Mouse (Mus musculus) hindbrain, embryonic 16.5 days (tissue): ENCODE results near the gene Nrxn2. TPM values are rescaled to one million over a fixed set of nuclear protein-coding genes. Genes with fewer than 3 reads are reported as not detected.

Experiments used
- ATAC-seq: fragments of 200-750 bp; cut with Nextera tagmentation; 2 replicates; pipeline ENCODE4 v1.8.0; 2017; ENCODE audit warnings: moderate TSS enrichment, moderate library complexity
- H3K27ac ChIP-seq: fragments of 300-500 bp; sonication (generic); 2 replicates; pipeline ENCODE4 v1.5.1; 2014; ENCODE audit warnings: low read depth, mild to moderate bottlenecking, control low read depth, low read length, moderate library complexity
- H3K27me3 ChIP-seq: fragments of 300-500 bp; sonication (generic); replicated peaks from 2 replicates; pipeline ENCODE4 v1.6.1; 2014; ENCODE audit warnings: low read length; ENCODE audit not compliant: control insufficient read depth, insufficient read depth
- H3K36me3 ChIP-seq: fragments of 300-500 bp; sonication (generic); 2 replicates; pipeline ENCODE4 v1.6.1; 2014; ENCODE audit warnings: mild to moderate bottlenecking, low read length, moderate library complexity, mixed read lengths; ENCODE audit not compliant: control insufficient read depth, insufficient read depth
- H3K4me1 ChIP-seq: fragments of 300-500 bp; sonication (generic); 2 replicates; pipeline ENCODE4 v1.6.1; 2014; ENCODE audit warnings: low read depth, low read length; ENCODE audit not compliant: control insufficient read depth, insufficient read depth
- H3K4me2 ChIP-seq: fragments of 300-500 bp; sonication (generic); 2 replicates; pipeline ENCODE4 v1.6.1; 2014; ENCODE audit warnings: mild to moderate bottlenecking, low read length, control low read depth, moderate library complexity
- H3K4me3 ChIP-seq: fragments of 300-500 bp; sonication (generic); 2 replicates; pipeline ENCODE4 v1.5.1; 2014; ENCODE audit warnings: mild to moderate bottlenecking, low read length, control low read depth, moderate library complexity
- H3K9ac ChIP-seq: fragments of 300-500 bp; sonication (generic); 2 replicates; pipeline ENCODE4 v1.6.1; 2014; ENCODE audit warnings: low read depth, mild to moderate bottlenecking, control low read depth, low read length, moderate library complexity
- H3K9me3 ChIP-seq: fragments of 300-500 bp; sonication (generic); 2 replicates; pipeline ENCODE4 v1.6.1; 2014; ENCODE audit warnings: mild to moderate bottlenecking, low read length, moderate library complexity; ENCODE audit not compliant: control insufficient read depth
- WGBS: fragments of 180-500 bp; shearing (Covaris S2); extraction: QIAGEN DNeasy Blood & Tissue Kit; methylation state at CpG from one replicate; pipeline ENCODE4 v1.1.7; 2014; 5-methylcytosine and 5-hydroxymethylcytosine counted together
- polyA plus RNA-seq: library from polyadenylated mRNA; unstranded; fragments of >200 nt; fragmentation: Nextera tagmentation; extraction: Ambion mirVana; gene quantifications from 2 replicates; pipeline ENCODE4 v1.2.1, GENCODE M21; 2015

The Nrxn2 gene
- polyA plus RNA-seq, 1 experiment from 2014 or later: 37.1 TPM

DNA sequence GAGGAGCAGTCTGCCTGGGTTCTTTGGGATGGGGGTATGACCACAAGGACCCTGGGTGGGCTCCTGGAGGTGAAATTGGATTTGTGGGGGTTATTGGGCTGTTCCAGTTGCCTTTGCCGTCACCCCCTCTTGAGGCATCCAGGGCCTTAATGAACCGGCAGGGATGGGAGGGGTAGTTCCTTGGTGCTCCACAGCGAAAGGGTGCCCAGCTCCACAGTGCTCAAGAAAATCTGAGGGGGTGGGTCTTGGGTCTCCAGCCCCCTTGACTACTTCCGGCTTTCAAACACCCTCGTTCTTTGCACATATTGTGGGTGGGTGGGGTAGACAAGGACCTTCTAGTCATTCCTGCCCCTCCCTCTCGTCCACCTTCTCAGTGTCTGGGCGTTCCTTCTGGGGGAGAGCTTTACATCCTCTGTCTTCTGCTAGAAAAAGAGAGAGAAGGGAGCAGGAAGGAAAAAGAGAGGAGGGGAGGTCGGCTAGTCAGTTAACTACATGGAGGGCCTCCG lies 1.3 kb downstream of the Nrxn2 start:
- H3K27me3 ChIP-seq: no peaks in the 10 kb centered on the region
- ATAC-seq: no peak
- peak overlapping the region; percentile 94 for H3K27ac ChIP-seq
- H3K9me3 ChIP-seq: no peaks in the 10 kb centered on the region
- H3K36me3 ChIP-seq: no peaks in the 10 kb centered on the region
- WGBS: 39% methylated on average over 9 of the region's 9 CpGs
- peak overlapping the region; percentile 92 for H3K4me2 ChIP-seq
- H3K4me1 ChIP-seq: peaks cover 77% of the 10 kb centered on the region
- H3K4me3 ChIP-seq: peak overlapping the region; percentile 70
- peak overlapping the region; percentile 86 for H3K9ac ChIP-seq

DNA sequence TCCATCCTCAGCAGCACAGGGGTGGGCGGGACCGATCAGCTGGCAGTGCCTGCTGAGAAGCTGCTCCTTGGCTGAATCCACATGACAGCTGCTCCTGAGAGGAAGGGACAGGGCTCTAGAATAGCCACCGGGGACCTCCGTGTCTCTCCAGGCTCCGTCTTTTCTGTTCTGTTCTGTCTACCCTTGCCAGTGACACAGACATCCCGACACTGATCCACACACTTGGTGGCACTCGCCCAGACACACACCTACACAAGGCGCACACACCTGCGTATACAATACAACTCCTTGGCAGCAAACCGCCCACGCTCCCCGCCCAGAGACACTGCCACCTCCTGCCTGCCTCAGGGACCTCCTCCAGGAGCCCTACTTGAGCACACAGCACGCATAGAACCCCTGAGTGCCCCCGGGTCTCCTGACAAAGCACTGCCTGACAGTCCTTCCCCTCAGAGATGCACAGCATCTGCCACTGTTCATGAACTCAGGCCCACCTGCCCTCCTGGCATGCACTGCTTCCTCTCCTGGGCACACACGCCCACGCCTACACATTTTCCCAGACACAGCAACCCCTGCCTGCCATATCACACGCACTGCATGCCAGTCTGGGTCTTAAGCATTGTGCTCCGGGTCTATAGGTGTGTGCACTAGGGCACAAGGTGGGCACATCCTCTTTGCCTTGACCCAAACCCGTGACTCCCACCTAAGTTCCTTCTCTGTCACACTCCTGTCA lies 2.1 kb downstream of the Nrxn2 start:
- no peaks in the 10 kb centered on the region for H3K27me3 ChIP-seq
- no peaks in the 10 kb centered on the region for H3K36me3 ChIP-seq
- ATAC-seq: no peak
- peak overlapping the region; percentile 86 for H3K9ac ChIP-seq
- no peaks in the 10 kb centered on the region for H3K9me3 ChIP-seq
- H3K4me3 ChIP-seq: peak overlapping the region; percentile 70
- 40% methylated on average over 19 of the region's 19 CpGs for WGBS
- H3K4me2 ChIP-seq: peak overlapping the region; percentile 92
- peak overlapping the region; percentile 45; the same call in 1 of the 2 replicates for H3K27ac ChIP-seq
- H3K4me1 ChIP-seq: peaks cover 78% of the 10 kb centered on the region

- Histone ChIP-seq H3K4me2 (peak overlapping the region; percentile 92), H3K27me3 (no peaks in the 10 kb centered on the region), H3K9me3 (no peaks in the 10 kb centered on the region), H3K4me1 (peaks cover 78% of the 10 kb centered on the region), H3K4me3 (peak overlapping the region; percentile 70), H3K27ac (no peak overlapping the region), H3K36me3 (no peaks in the 10 kb centered on the region), H3K9ac (peak overlapping the region; percentile 86)
- ATAC-seq: no peak
- WGBS: 59% methylated on average over 9 of the region's 9 CpGs
These were observed 2.7 kb downstream of the Nrxn2 start for GRCm38 (mm10) chr19:6421211-6421590.

- WGBS: 65% methylated on average over 7 of the region's 7 CpGs
- no peaks in the 10 kb centered on the region for H3K27me3 ChIP-seq
These were observed 3.5 kb downstream of the Nrxn2 start for GRCm38 (mm10) chr19:6422014-6422413.

DNA sequence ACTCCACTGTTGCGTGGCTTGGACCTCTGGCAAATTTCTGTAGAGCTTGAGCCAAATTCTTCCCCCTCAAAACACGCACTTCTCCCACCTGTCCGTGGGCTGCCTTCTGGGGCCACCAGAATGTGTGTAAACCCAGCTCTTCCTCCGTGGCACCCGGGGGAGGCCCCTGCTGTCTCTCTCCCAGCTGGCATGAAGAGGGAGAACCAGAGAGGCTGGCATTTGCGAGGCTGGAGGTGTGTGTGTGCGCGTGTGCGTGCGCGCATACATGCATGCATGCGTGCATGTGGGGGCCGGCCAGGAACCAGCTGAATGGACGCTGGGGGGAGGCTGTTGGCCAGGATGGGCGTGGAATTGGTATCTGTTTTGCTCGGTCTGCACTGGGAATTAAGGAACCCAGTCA lies 4.7 kb downstream of the Nrxn2 start:
- Histone ChIP-seq H3K36me3 (no peaks in the 10 kb centered on the region; the same call in 1 of the 2 replicates), H3K9me3 (no peaks in the 10 kb centered on the region), H3K4me2 (no peak overlapping the region), H3K27me3 (peaks cover 3% of the 10 kb centered on the region; the same call in 1 of the 2 replicates), H3K4me3 (no peak overlapping the region), H3K4me1 (peaks cover 78% of the 10 kb centered on the region), H3K27ac (no peak overlapping the region), H3K9ac (no peak overlapping the region)
- 77% methylated on average over 16 of the region's 16 CpGs for WGBS
- ATAC-seq: no peak

More at GRCm38 (mm10) chr19:6422014-6422413, 3.5 kb downstream of the Nrxn2 start:
- Histone ChIP-seq H3K9me3 (no peaks in the 10 kb centered on the region), H3K27ac (no peak overlapping the region), H3K9ac (no peak overlapping the region), H3K4me2 (no peak overlapping the region), H3K4me1 (peaks cover 77% of the 10 kb centered on the region), H3K36me3 (no peaks in the 10 kb centered on the region), H3K4me3 (no peak overlapping the region)
- ATAC-seq: no peak

DNA sequence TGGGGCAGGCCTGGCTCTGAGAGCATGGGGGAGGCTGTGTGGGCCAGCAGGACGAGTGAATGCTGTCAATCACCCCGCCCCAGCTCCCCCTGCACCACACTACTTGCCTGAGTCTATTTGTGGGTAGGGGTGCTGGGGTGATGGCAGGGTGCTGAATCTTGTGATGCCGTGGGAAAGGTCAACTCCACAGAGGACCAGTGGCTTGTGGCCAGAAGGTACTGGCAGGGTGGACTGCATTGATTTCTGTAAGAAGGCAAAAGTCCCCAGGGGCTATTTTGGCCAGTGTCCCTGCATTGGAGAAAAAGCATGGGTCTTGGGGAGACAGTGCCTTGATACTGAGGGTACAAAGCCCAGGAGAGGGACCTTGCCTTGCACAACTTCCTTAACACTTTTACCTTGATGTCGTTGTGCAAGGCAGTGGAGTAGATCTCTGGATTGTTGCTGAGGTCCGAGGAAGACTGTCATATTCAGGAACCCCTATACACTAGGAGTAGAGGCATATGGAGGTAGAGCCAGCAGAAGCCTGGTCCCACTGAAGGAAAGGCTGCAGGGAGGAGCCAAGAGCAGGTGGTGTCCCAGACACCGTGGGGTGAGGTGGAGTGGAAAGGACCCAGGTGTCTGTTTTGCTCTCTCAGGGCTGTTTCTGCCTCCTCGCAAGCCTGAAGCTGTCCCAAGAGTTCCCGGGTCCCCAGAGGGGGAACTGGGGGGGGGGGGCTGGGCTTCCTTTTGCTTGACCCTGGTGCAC lies 5.8 kb downstream of the Nrxn2 start:
- 53% methylated on average over 8 of the region's 8 CpGs for WGBS
- no peak overlapping the region for H3K9ac ChIP-seq
- H3K4me2 ChIP-seq: no peak overlapping the region
- H3K36me3 ChIP-seq: no peaks in the 10 kb centered on the region; the same call in 1 of the 2 replicates
- H3K27me3 ChIP-seq: peaks cover 5% of the 10 kb centered on the region; the same call in 1 of the 2 replicates
- H3K4me3 ChIP-seq: no peak overlapping the region
- H3K27ac ChIP-seq: no peak overlapping the region
- no peak for ATAC-seq
- H3K9me3 ChIP-seq: no peaks in the 10 kb centered on the region
- H3K4me1 ChIP-seq: peaks cover 89% of the 10 kb centered on the region

DNA sequence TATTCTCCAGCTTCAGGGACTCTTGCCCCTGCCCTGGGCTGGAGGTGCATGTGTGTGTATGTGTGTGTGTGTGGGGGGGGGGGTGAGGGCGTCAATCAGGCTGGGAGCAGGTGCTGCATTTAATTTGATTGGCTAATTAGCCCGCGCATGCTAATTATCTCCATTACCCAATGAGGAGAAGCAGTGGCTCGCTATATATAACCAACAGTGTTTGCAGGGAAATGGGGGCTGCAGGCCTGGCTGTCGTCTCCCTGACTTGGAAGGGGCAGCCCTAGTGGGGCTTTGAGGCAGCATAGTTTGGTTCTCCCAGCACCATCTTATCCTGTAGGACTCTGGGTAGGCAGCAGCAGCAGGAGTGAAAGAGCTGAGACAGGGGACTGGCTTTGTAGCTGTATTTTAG lies 7.1 kb downstream of the Nrxn2 start:
- H3K4me2 ChIP-seq: no peak overlapping the region
- H3K9me3 ChIP-seq: no peaks in the 10 kb centered on the region
- H3K36me3 ChIP-seq: no peaks in the 10 kb centered on the region; the same call in 1 of the 2 replicates
- no peak overlapping the region for H3K4me3 ChIP-seq
- 26% methylated on average over 5 of the region's 5 CpGs for WGBS
- no peak for ATAC-seq
- H3K27me3 ChIP-seq: peaks cover 5% of the 10 kb centered on the region; the same call in 1 of the 2 replicates
- peak overlapping the region; percentile 42; the same call in 1 of the 2 replicates for H3K27ac ChIP-seq
- H3K4me1 ChIP-seq: peaks cover 86% of the 10 kb centered on the region
- H3K9ac ChIP-seq: no peak overlapping the region

- H3K27me3 ChIP-seq: peaks cover 5% of the 10 kb centered on the region; the same call in 1 of the 2 replicates
- no peak overlapping the region for H3K27ac ChIP-seq
These were observed 8.4 kb downstream of the Nrxn2 start for GRCm38 (mm10) chr19:6426703-6427500.

More at GRCm38 (mm10) chr19:6426703-6427500, 8.4 kb downstream of the Nrxn2 start:
- H3K4me3 ChIP-seq: no peak overlapping the region
- H3K9ac ChIP-seq: no peak overlapping the region
- peaks cover 77% of the 10 kb centered on the region for H3K4me1 ChIP-seq
- H3K4me2 ChIP-seq: peak overlapping the region; percentile 15; the same call in 1 of the 2 replicates
- WGBS: 14% methylated on average over 13 of the region's 13 CpGs
- no peak for ATAC-seq
- no peaks in the 10 kb centered on the region for H3K9me3 ChIP-seq
- no peaks in the 10 kb centered on the region; the same call in 1 of the 2 replicates for H3K36me3 ChIP-seq
